Mouse (Mus musculus): ENCODE results near the gene Bach2. TPM values are rescaled to one million over a fixed set of nuclear protein-coding genes. Genes with fewer than 3 reads are reported as not detected.

Bach2 gene
- polyA plus RNA-seq, 1 experiment, result 18.7 TPM

DNA sequence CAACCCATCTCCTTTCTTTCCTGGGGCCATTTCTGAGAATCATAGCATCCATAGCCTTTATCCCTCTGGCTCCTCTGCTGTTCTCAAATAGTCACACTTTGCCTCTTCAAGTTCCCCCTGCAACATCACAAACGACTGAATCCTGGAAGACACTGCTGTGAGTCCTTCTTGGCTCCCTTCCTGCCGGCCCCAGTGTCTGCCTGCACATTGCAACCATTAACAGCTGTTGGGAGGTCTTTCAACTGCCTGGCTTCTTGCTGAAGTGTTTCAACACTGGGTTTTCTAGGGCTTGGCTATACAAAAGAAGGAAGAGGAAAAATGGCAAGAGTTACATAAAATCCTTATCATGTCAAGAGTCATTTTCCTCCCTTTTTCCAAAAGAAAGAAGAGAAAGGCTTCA, 285.7 kb downstream of the Bach2 start:
- H3K36me3 ChIP-seq (ENCODE audit: control insufficient read depth, insufficient read depth, low read length, poor library complexity, severe bottlenecking), result no peaks in the 10 kb centered on the region
- H3K9ac ChIP-seq (ENCODE audit: low read depth, poor library complexity, severe bottlenecking), result no peak overlapping the region
- H3K4me1 ChIP-seq (ENCODE audit: control insufficient read depth, insufficient read depth, low read length), result no peaks in the 10 kb centered on the region
- no peaks in the 10 kb centered on the region for H3K27me3 ChIP-seq (ENCODE audit: control insufficient read depth, insufficient read depth, low read length, poor library complexity, severe bottlenecking)
- H3K4me3 ChIP-seq (ENCODE audit: low read depth, low read length), result no peak overlapping the region
- H3K9me3 ChIP-seq (replicated peaks; ENCODE audit: control insufficient read depth, insufficient read depth, low read length, poor library complexity, severe bottlenecking), result no peaks in the 10 kb centered on the region
- TF ChIP-seq EP300 (IDR thresholded peaks at IDR 0.05; ENCODE audit: insufficient read depth, low read depth, low read length) (no peak), POLR2A (IDR thresholded peaks at IDR 0.05; ENCODE audit: insufficient read depth, low read length) (no peak), CTCF (IDR thresholded peaks at IDR 0.05; ENCODE audit: low read depth, low read length) (no peak)
- no peak overlapping the region for H3K27ac ChIP-seq (ENCODE audit: insufficient read depth, low read length)

DNA sequence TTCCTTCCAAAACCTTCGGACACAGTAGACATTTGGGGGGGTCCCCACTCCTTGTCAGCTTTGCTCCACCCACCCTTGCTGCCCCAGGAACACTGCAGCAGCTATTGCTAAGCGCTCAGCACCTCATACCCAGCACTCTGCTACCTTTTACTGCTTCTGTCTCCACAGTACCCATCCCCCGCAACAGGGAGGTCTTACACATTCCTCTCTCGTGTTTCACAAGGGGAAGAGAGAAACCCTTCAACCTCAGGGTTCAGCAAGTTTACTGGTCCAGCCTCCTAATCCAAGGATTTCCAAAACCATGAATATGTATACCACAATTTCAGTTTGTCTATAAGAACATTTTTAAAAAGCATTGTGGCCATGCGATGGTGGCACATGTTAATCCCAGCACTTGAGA, 286.4 kb downstream of the Bach2 start:
- H3K27me3 ChIP-seq (ENCODE audit: control insufficient read depth, insufficient read depth, low read length, poor library complexity, severe bottlenecking), result no peaks in the 10 kb centered on the region
- no peaks in the 10 kb centered on the region for H3K9me3 ChIP-seq (replicated peaks; ENCODE audit: control insufficient read depth, insufficient read depth, low read length, poor library complexity, severe bottlenecking)
- no peak overlapping the region for H3K4me3 ChIP-seq (ENCODE audit: low read depth, low read length)
- no peak overlapping the region for H3K9ac ChIP-seq (ENCODE audit: low read depth, poor library complexity, severe bottlenecking)
- H3K36me3 ChIP-seq (ENCODE audit: control insufficient read depth, insufficient read depth, low read length, poor library complexity, severe bottlenecking), result no peaks in the 10 kb centered on the region
- H3K4me1 ChIP-seq (ENCODE audit: control insufficient read depth, insufficient read depth, low read length), result no peaks in the 10 kb centered on the region
- no peak overlapping the region for H3K27ac ChIP-seq (ENCODE audit: insufficient read depth, low read length)
- no peak for TF ChIP-seq CTCF (IDR thresholded peaks at IDR 0.05; ENCODE audit: low read depth, low read length)
- TF ChIP-seq EP300 (IDR thresholded peaks at IDR 0.05; ENCODE audit: insufficient read depth, low read depth, low read length), result no peak
- no peak for TF ChIP-seq POLR2A (IDR thresholded peaks at IDR 0.05; ENCODE audit: insufficient read depth, low read length)

DNA sequence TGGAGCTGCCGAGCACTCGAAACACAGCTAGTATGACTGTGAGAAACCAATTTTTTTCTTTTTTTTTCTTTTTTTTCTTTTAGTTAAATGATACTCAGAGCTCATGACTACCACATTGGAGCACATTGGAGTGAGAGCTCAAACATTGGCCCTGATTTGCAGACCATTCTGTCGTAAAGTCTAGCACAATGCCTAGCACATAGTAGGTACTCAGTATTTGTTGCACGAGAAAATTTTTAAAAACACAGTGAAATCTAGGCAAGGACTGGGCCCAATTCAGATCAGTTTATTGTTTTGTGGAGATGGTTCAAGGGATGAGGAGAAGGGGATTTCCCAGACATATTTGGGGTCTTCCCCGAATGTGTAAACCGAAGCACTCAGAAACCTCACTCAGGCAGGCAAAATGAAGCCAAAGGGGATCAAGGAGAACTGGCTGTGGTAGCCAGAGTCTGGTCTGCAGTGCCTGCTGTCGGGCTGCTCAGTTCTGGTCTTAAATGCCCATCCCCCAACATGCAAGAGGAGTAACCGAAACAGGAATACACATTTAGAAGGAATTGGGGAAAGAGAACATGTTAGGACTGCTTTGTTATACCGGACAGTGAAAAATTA, 287.7 kb downstream of the Bach2 start:
- Histone ChIP-seq H3K9me3 (replicated peaks; ENCODE audit: control insufficient read depth, insufficient read depth, low read length, poor library complexity, severe bottlenecking) (no peaks in the 10 kb centered on the region), H3K27me3 (ENCODE audit: control insufficient read depth, insufficient read depth, low read length, poor library complexity, severe bottlenecking) (no peaks in the 10 kb centered on the region), H3K4me3 (ENCODE audit: low read depth, low read length) (no peak overlapping the region), H3K9ac (ENCODE audit: low read depth, poor library complexity, severe bottlenecking) (no peak overlapping the region), H3K4me1 (ENCODE audit: control insufficient read depth, insufficient read depth, low read length) (no peaks in the 10 kb centered on the region), H3K27ac (ENCODE audit: insufficient read depth, low read length) (no peak overlapping the region), H3K36me3 (ENCODE audit: control insufficient read depth, insufficient read depth, low read length, poor library complexity, severe bottlenecking) (no peaks in the 10 kb centered on the region)
- TF ChIP-seq EP300 (IDR thresholded peaks at IDR 0.05; ENCODE audit: insufficient read depth, low read depth, low read length), result no peak
- no peak for TF ChIP-seq POLR2A (IDR thresholded peaks at IDR 0.05; ENCODE audit: insufficient read depth, low read length)
- no peak for TF ChIP-seq CTCF (IDR thresholded peaks at IDR 0.05; ENCODE audit: low read depth, low read length)

DNA sequence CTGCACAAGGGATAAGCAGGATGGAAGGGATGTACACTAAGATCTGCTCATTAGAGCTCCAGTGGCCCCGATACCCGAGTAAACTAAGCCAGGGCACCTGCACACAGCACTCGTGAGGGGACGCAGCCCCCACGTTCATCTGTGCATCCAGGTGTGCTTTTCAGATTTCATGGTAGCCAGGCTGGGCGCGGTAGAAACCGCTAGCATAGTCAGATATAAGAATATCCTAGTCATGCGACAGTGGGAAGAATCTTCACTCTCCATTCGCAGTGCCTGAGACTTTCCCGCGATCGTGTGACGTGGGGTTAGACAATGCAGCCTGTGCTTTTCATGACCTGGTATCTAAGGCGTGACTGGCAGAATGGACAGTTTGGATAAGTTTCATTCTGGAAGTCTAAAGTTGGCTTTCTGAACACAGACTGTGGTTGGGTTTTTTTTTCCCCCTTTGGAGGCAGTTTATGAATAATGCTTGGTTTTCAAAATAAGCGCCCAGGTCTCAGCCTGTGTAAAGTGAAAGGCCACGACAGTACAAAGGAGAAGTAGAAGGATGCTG, 290.9 kb downstream of the Bach2 start:
- Histone ChIP-seq H3K9ac (ENCODE audit: low read depth, poor library complexity, severe bottlenecking) (no peak overlapping the region), H3K36me3 (ENCODE audit: control insufficient read depth, insufficient read depth, low read length, poor library complexity, severe bottlenecking) (no peaks in the 10 kb centered on the region), H3K4me1 (ENCODE audit: control insufficient read depth, insufficient read depth, low read length) (no peaks in the 10 kb centered on the region), H3K4me3 (ENCODE audit: low read depth, low read length) (no peak overlapping the region), H3K9me3 (replicated peaks; ENCODE audit: control insufficient read depth, insufficient read depth, low read length, poor library complexity, severe bottlenecking) (no peaks in the 10 kb centered on the region), H3K27me3 (ENCODE audit: control insufficient read depth, insufficient read depth, low read length, poor library complexity, severe bottlenecking) (no peaks in the 10 kb centered on the region), H3K27ac (ENCODE audit: insufficient read depth, low read length) (no peak overlapping the region)
- no peak for TF ChIP-seq EP300 (IDR thresholded peaks at IDR 0.05; ENCODE audit: insufficient read depth, low read depth, low read length)
- TF ChIP-seq POLR2A (IDR thresholded peaks at IDR 0.05; ENCODE audit: insufficient read depth, low read length), result no peak
- TF ChIP-seq CTCF (IDR thresholded peaks at IDR 0.05; ENCODE audit: low read depth, low read length), result no peak

DNA sequence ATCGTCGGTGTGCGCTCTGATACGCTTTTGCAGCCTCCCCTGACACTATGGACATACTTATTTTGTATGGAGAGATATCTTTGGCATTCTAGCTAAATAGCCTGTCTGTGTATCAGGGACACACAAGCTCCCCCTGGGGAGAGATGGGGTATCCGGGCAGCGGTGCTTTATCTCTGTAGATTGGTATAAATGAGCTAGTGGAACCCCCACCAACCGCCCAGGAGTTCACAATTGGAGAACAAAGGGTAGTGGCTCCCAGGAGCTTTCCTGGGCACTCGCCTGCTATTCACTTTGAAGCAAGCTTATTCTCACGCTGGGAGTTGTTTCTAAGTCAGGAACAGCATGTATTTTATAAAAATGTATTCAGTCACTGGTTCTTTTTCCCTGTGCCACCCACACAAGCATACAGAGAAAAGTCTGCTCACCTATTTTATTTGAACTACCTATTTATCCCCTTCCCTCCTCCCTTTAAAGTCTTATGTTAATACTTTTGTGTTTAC, 291.9 kb downstream of the Bach2 start:
- H3K27ac ChIP-seq (ENCODE audit: insufficient read depth, low read length), result no peak overlapping the region
- no peaks in the 10 kb centered on the region for H3K9me3 ChIP-seq (replicated peaks; ENCODE audit: control insufficient read depth, insufficient read depth, low read length, poor library complexity, severe bottlenecking)
- TF ChIP-seq POLR2A (IDR thresholded peaks at IDR 0.05; ENCODE audit: insufficient read depth, low read length), result no peak
- TF ChIP-seq EP300 (IDR thresholded peaks at IDR 0.05; ENCODE audit: insufficient read depth, low read depth, low read length), result no peak
- H3K9ac ChIP-seq (ENCODE audit: low read depth, poor library complexity, severe bottlenecking), result no peak overlapping the region
- no peaks in the 10 kb centered on the region for H3K4me1 ChIP-seq (ENCODE audit: control insufficient read depth, insufficient read depth, low read length)
- no peak overlapping the region for H3K4me3 ChIP-seq (ENCODE audit: low read depth, low read length)
- H3K27me3 ChIP-seq (ENCODE audit: control insufficient read depth, insufficient read depth, low read length, poor library complexity, severe bottlenecking), result no peaks in the 10 kb centered on the region
- no peaks in the 10 kb centered on the region for H3K36me3 ChIP-seq (ENCODE audit: control insufficient read depth, insufficient read depth, low read length, poor library complexity, severe bottlenecking)
